Comparison of ENCODE assay signal across 6 mouse cellular contexts in the genomic region with DNA sequence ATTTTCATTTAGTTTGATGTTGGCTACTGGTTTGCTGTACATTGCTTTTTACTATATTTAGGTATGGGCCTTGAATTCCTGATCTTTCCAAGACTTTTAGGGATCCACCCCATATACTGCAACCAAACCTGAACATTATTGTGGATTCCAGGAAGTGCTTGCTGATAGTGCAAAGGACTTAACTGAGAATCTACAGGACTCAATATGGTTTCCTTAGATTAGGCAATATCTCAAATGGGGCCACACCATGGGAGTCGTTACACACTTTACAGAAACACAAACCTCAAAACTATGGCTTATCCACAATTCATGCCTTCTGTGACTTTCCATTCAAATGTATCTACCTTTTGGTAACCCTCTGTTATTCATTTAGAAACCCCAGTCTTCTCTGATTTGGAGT.
A peak's percentile ranks its signal among the peaks of the same experiment; 100 is the strongest.
DNase-seq lines count a peak whose midpoint lies in the region; ATAC-seq lines count a peak whose summit lies in the region.
"Not testable (repeated sequence)": the region's sequence is repeated elsewhere in the genome, so short reads cannot be mapped to it uniquely, and the experiment has no call there.

No protein-coding gene starts in this region.

- not testable (repeated sequence) for H3K27me3 ChIP-seq in liver, embryonic 13.5 days; liver, embryonic 16.5 days (ENCODE audit: control insufficient read depth, insufficient read depth, low read depth, low read length)

- not testable (repeated sequence) for H3K4me3 ChIP-seq in liver, embryonic 13.5 days (replicated peaks); liver, embryonic 16.5 days (ENCODE audit: low read depth, low read length)

- peak; percentile 50 for DNase-seq in c-Kit-negative CD71-positive TER-119-positive erythroid progenitor cells, embryonic 14.5 days (ENCODE audit: low read depth, low spot score)
- peak; percentile 36 for DNase-seq in liver
- DNase-seq in liver, embryonic 13.5 days = not testable (repeated sequence)

- 4% methylated on average over 1 of the region's 1 CpGs for WGBS in liver, embryonic 13.5 days (ENCODE audit: insufficient replicate concordance)
- 18% methylated on average over 1 of the region's 1 CpGs for WGBS in liver, embryonic 16.5 days (ENCODE audit: insufficient replicate concordance)

- peak; percentile 70 for ATAC-seq in erythroblast, adult 5-6 weeks (replicated peaks; ENCODE audit: low FRiP score, poor library complexity, severe bottlenecking)
- ATAC-seq in liver, embryonic 13.5 days (ENCODE audit: low read depth) = peak; percentile 94
- ATAC-seq in liver, embryonic 16.5 days (ENCODE audit: low read depth) = peak; percentile 95
- ATAC-seq in megakaryocyte-erythroid progenitor cell, adult 5-6 weeks (replicated peaks; ENCODE audit: low FRiP score, low TSS enrichment, poor library complexity, severe bottlenecking) = peak; percentile 68

- H3K4me2 ChIP-seq in liver, embryonic 13.5 days = peak overlapping the region; percentile 42
- peak overlapping the region; percentile 49 for H3K4me2 ChIP-seq in liver, embryonic 16.5 days (ENCODE audit: low read depth, low read length)

- H3K36me3 ChIP-seq in liver, embryonic 13.5 days; liver, embryonic 16.5 days (ENCODE audit: control insufficient read depth, insufficient read depth): not testable (repeated sequence)

- not testable (repeated sequence) for H3K9me3 ChIP-seq in liver, embryonic 13.5 days (replicated peaks); liver, embryonic 16.5 days (replicated peaks; ENCODE audit: control insufficient read depth, low read length)

- not testable (repeated sequence) for H3K9ac ChIP-seq in liver, embryonic 13.5 days; liver, embryonic 16.5 days (ENCODE audit: low read depth, low read length)

- peak overlapping the region; percentile 66 for H3K27ac ChIP-seq in liver, embryonic 13.5 days
- not testable (repeated sequence) for H3K27ac ChIP-seq in liver, embryonic 16.5 days (ENCODE audit: low read length)

- peaks cover 27% of the 10 kb centered on the region for H3K4me1 ChIP-seq in liver, embryonic 13.5 days (replicated peaks)
- H3K4me1 ChIP-seq in liver, embryonic 16.5 days (ENCODE audit: control insufficient read depth, low read depth, low read length) = peaks cover 10% of the 10 kb centered on the region
